Mouse (Mus musculus): Measurements from ENCODE around the gene Gtf2a2. TPM values are rescaled to one million over a fixed set of nuclear protein-coding genes. Genes with fewer than 3 reads are reported as not detected.

Gene Gtf2a2
- polyA plus RNA-seq, 1 experiment from 2014 or later = 155 TPM

DNA sequence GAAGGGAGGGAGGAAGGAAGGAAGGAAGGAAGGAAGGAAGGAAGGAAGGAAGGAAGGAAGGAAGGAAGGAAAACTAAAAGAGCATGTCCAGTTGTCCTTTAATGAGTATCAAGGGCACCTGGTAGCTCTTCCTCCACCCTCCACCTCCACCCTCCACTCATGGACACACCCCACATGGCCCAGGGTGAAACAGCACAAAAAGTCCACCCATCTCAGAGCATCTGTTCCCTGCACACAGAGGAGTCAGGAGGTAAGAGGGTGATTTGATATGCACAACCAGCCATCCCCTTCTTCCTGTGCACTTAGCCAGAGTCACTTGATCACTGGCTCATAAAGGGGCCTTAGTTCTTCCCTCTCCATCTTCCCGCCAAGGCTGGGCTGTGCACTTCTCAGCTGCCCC lies 30.6 kb downstream of the Gtf2a2 start:
- ATAC-seq (replicated peaks; ENCODE audit: insufficient number of reproducible peaks, insufficient read depth, low FRiP score, low read depth) = no peak
- Histone ChIP-seq H3K27me3 (no peaks in the 10 kb centered on the region), H3K4me2 (no peak overlapping the region), H3K27ac (no peak overlapping the region), H3K4me1 (replicated peaks) (no peaks in the 10 kb centered on the region), H3K9me3 (replicated peaks) (no peaks in the 10 kb centered on the region), H3K36me3 (no peaks in the 10 kb centered on the region), H3K9ac (no peak overlapping the region), H3K4me3 (no peak overlapping the region)
- 61% methylated on average over 1 of the region's 1 CpGs for WGBS

DNA sequence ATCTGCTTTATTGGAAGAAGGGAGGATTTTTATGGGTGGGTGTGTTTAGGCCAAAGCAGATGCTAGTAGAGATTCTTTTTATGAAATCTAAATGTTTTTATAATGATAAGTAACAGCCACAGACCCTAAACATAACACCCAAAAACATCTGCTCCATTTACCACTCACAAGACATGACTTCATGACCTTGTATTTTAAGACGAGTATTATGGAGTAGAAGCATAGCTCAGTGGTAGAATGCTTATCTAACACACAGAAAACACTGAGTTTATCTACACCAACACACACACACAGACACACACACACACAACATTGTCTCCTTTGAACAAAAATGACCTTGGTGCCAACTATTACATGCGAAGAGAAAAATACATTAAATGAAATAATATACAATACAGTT lies 32.5 kb downstream of the Gtf2a2 start:
- H3K36me3 ChIP-seq = no peaks in the 10 kb centered on the region
- H3K4me3 ChIP-seq = no peak overlapping the region
- no peak for ATAC-seq (replicated peaks; ENCODE audit: insufficient number of reproducible peaks, insufficient read depth, low FRiP score, low read depth)
- no peak overlapping the region for H3K9ac ChIP-seq
- no peak overlapping the region for H3K27ac ChIP-seq
- 47% methylated on average over 2 of the region's 2 CpGs for WGBS
- H3K9me3 ChIP-seq (replicated peaks) = no peaks in the 10 kb centered on the region
- no peak overlapping the region for H3K4me2 ChIP-seq
- H3K27me3 ChIP-seq = no peaks in the 10 kb centered on the region
- peaks cover 5% of the 10 kb centered on the region; the same call in 1 of the 2 replicates for H3K4me1 ChIP-seq (replicated peaks)

DNA sequence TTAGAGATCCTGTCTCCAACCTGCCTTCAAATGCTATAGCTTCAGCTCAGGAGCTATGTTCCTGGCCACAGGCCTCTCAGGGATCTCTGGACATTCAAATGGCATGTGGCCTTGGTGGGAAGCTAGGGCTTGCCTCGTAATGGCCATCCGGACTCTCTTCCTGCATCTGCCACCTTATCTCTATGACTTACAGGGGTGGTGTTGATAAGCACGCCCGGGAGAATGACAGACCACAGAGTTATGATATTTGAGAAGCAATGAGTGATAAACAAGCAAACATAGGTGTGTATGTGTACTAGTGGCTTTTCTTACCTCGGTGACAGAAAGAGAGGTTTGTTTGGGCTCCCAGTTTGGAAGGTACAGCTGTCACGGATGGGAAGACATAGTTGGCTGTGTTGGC lies 33.9 kb downstream of the Gtf2a2 start:
- Histone ChIP-seq H3K27ac (no peak overlapping the region), H3K27me3 (no peaks in the 10 kb centered on the region), H3K4me3 (no peak overlapping the region), H3K9me3 (replicated peaks) (no peaks in the 10 kb centered on the region), H3K4me1 (replicated peaks) (peaks cover 5% of the 10 kb centered on the region; the same call in 1 of the 2 replicates), H3K36me3 (no peaks in the 10 kb centered on the region), H3K4me2 (no peak overlapping the region), H3K9ac (no peak overlapping the region)
- 46% methylated on average over 6 of the region's 6 CpGs for WGBS
- ATAC-seq (replicated peaks; ENCODE audit: insufficient number of reproducible peaks, insufficient read depth, low FRiP score, low read depth) = no peak

DNA sequence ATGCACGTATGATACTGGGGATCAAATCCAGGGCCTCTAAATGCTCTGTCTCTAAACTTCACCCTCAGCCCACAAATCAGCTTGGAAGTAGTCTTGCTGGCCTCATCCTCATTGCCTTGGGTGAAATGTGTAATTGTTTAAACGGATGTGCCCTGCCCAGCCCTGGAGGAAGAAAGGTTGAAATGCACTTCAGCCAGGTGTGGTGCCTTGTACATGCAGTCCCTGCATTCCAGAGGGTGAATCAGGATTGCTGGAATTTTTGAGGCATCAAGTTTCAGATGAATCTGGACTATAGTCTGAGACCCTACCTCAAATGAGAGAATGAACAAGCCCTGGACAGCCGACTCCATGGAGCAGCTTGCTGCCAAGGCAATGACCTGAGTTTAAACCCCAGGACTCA lies 35.5 kb downstream of the Gtf2a2 start:
- Histone ChIP-seq H3K27ac (no peak overlapping the region), H3K36me3 (no peaks in the 10 kb centered on the region), H3K4me3 (no peak overlapping the region), H3K4me1 (replicated peaks) (peaks cover 5% of the 10 kb centered on the region; the same call in 1 of the 2 replicates), H3K9ac (no peak overlapping the region), H3K27me3 (no peaks in the 10 kb centered on the region), H3K9me3 (replicated peaks) (no peaks in the 10 kb centered on the region), H3K4me2 (no peak overlapping the region)
- 60% methylated on average over 3 of the region's 3 CpGs for WGBS
- ATAC-seq (replicated peaks; ENCODE audit: insufficient number of reproducible peaks, insufficient read depth, low FRiP score, low read depth) = no peak

DNA sequence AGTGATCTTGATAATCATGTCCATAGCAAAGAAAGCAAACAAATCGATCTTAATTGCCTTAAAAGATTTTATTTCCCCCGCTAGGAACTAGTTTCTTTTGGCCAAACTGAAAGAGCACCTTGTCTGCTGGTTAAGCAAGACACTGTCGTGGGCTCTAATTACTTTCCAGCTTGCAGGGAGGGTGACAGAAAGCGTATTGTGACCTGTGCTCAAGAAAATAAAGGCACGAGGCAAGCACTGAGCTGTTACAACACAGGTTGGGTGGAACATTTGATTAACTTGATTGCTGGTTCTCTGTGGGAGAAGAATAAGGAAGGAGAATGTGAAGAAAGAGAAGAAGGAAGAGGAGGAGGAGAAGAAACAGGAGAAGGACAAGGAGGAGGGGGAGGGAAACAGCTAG lies 35.9 kb downstream of the Gtf2a2 start:
- Histone ChIP-seq H3K4me1 (replicated peaks) (peaks cover 5% of the 10 kb centered on the region; the same call in 1 of the 2 replicates), H3K27me3 (no peaks in the 10 kb centered on the region), H3K9me3 (replicated peaks) (no peaks in the 10 kb centered on the region), H3K36me3 (no peaks in the 10 kb centered on the region), H3K9ac (no peak overlapping the region), H3K4me3 (no peak overlapping the region), H3K4me2 (no peak overlapping the region), H3K27ac (no peak overlapping the region)
- WGBS = 58% methylated on average over 5 of the region's 5 CpGs
- no peak for ATAC-seq (replicated peaks; ENCODE audit: insufficient number of reproducible peaks, insufficient read depth, low FRiP score, low read depth)

DNA sequence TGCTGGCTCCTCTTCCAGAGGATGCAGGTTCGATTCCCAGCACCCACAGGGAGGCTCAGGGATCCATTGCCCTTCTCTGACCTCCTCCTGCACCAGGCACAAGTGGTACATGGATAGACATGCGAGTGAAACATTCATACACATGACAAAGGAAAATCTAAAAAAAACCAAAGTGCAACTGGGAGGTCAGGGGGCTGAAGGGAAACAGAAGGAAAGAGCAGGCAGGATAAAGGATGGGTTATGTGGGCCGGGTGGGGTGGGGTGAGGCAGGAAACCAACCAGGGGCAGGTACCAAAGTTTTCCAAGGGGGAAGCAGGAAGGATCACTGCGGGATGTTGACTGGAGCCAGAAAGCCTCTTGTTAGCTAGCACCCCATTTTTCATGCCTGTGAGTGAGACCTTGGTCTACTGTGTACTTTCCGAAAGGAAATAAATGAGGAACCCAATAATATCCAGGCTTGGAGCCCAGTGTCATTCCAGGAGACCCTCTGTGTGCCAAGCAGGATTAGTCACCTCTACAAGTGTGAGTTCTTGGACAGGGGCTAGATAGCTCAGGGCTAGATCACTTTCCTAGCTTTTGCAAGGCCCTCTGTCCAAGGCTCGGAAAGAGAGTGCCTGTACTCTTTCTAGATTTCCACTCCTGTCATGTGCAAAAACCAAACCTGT lies 36.5 kb downstream of the Gtf2a2 start:
- H3K4me3 ChIP-seq = no peak overlapping the region
- no peak overlapping the region for H3K9ac ChIP-seq
- 58% methylated on average over 6 of the region's 6 CpGs for WGBS
- H3K36me3 ChIP-seq = no peaks in the 10 kb centered on the region
- H3K4me1 ChIP-seq (replicated peaks) = peaks cover 5% of the 10 kb centered on the region; the same call in 1 of the 2 replicates
- no peak for ATAC-seq (replicated peaks; ENCODE audit: insufficient number of reproducible peaks, insufficient read depth, low FRiP score, low read depth)
- H3K27ac ChIP-seq = peak overlapping the region; percentile 51
- no peaks in the 10 kb centered on the region for H3K9me3 ChIP-seq (replicated peaks)
- no peak overlapping the region for H3K4me2 ChIP-seq
- H3K27me3 ChIP-seq = no peaks in the 10 kb centered on the region

DNA sequence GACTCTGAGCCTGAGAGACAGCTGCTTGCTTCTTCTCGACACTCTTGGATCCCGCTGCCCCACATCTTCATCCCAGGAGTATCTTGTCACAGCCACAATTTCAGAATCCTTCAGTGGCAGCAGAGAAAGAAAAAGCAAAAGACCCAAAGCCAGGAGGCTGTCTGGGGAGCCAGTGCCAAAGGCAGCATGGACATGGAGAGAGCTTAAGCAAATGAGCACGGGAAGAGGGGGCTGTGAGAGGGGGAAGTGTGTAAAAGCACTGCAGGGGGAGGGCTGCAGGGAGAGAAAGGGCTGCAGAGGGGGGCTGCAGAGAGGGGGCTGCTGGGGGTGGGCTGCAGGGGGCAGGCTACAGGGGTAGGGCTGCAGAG lies 37.0 kb downstream of the Gtf2a2 start:
- no peaks in the 10 kb centered on the region for H3K9me3 ChIP-seq (replicated peaks)
- no peaks in the 10 kb centered on the region for H3K27me3 ChIP-seq
- peaks cover 5% of the 10 kb centered on the region; the same call in 1 of the 2 replicates for H3K4me1 ChIP-seq (replicated peaks)
- peak overlapping the region; percentile 51 for H3K27ac ChIP-seq
- no peak overlapping the region for H3K9ac ChIP-seq
- H3K4me2 ChIP-seq = no peak overlapping the region; the same call in 1 of the 2 replicates
- H3K36me3 ChIP-seq = no peaks in the 10 kb centered on the region
- no peak for ATAC-seq (replicated peaks; ENCODE audit: insufficient number of reproducible peaks, insufficient read depth, low FRiP score, low read depth)
- 31% methylated on average over 3 of the region's 3 CpGs for WGBS
- H3K4me3 ChIP-seq = no peak overlapping the region

DNA sequence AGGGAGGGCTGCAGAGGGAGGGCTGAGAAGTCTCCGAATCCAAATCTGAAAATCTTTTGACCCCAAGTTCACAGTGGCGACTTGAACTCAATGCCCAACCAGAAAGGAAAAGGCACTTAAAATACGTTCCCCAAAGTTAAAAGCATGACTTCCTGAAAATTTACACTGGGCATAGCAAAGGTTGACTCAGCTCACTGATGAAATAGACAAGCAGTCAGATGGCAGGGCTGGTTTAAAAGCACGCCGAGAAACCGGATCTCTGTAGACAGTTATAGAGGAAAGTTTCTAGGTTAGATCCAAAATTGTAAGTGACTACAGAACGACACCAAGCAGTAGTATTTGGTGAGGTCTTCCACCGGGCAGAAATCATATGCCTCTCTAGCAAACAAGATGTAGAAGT lies 37.5 kb downstream of the Gtf2a2 start:
- H3K36me3 ChIP-seq = no peaks in the 10 kb centered on the region
- no peaks in the 10 kb centered on the region for H3K27me3 ChIP-seq
- ATAC-seq (replicated peaks; ENCODE audit: insufficient number of reproducible peaks, insufficient read depth, low FRiP score, low read depth) = no peak
- H3K9me3 ChIP-seq (replicated peaks) = no peaks in the 10 kb centered on the region
- H3K4me2 ChIP-seq = no peak overlapping the region; the same call in 1 of the 2 replicates
- no peak overlapping the region for H3K27ac ChIP-seq
- no peak overlapping the region for H3K4me3 ChIP-seq
- no peak overlapping the region for H3K9ac ChIP-seq
- 42% methylated on average over 8 of the region's 8 CpGs for WGBS
- H3K4me1 ChIP-seq (replicated peaks) = peaks cover 5% of the 10 kb centered on the region; the same call in 1 of the 2 replicates

DNA sequence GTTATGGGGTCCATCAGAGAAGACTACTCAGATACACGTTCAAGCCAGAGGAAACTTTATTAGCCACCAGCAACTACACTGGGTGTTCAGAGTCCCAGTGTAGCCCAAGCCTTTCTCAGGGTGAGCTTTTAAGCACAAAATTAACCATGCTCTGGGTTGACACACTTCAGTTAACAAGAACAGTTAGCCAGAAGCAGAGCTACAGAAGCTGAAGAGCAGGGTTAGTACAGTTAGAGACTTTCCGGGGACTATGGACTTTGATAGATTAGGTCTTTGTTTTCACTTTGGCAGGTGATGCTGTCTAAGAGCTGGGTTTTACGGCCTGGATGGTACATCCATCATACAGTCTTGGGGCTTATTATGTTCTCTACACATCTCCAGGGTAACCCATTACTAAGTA lies 40.4 kb downstream of the Gtf2a2 start:
- Histone ChIP-seq H3K27ac (no peak overlapping the region), H3K9ac (no peak overlapping the region), H3K9me3 (replicated peaks) (no peaks in the 10 kb centered on the region), H3K4me1 (replicated peaks) (peaks cover 5% of the 10 kb centered on the region; the same call in 1 of the 2 replicates), H3K4me2 (no peak overlapping the region), H3K27me3 (no peaks in the 10 kb centered on the region), H3K4me3 (no peak overlapping the region), H3K36me3 (no peaks in the 10 kb centered on the region)
- ATAC-seq (replicated peaks; ENCODE audit: insufficient number of reproducible peaks, insufficient read depth, low FRiP score, low read depth) = no peak
- 69% methylated on average over 3 of the region's 3 CpGs for WGBS

DNA sequence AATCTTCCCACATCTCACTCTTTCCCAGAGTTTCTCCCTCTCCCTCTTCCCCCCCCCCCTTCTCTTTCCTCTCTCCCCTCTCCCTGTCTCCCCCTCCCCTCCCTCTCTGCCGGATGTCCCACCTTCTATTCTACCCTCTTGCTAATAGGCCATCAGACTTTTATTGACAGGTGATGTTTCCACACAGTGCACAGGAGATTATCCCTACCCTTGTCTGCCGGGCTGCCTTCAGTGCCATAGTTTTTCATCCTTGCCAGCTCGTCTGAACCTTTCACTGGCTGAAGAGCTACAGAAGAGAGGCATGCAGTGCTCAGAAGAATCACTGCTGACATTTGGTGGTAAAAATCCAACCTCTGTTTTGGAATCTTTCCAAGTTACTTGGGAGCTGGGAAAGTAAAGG lies 41.1 kb downstream of the Gtf2a2 start:
- H3K9me3 ChIP-seq (replicated peaks) = no peaks in the 10 kb centered on the region
- peaks cover 5% of the 10 kb centered on the region; the same call in 1 of the 2 replicates for H3K4me1 ChIP-seq (replicated peaks)
- no peak overlapping the region for H3K4me2 ChIP-seq
- H3K9ac ChIP-seq = no peak overlapping the region
- no peaks in the 10 kb centered on the region for H3K27me3 ChIP-seq
- no peaks in the 10 kb centered on the region for H3K36me3 ChIP-seq
- ATAC-seq (replicated peaks; ENCODE audit: insufficient number of reproducible peaks, insufficient read depth, low FRiP score, low read depth) = no peak
- 33% methylated on average over 3 of the region's 3 CpGs for whole genome bisulfite sequencing
- H3K4me3 ChIP-seq = no peak overlapping the region
- no peak overlapping the region for H3K27ac ChIP-seq

DNA sequence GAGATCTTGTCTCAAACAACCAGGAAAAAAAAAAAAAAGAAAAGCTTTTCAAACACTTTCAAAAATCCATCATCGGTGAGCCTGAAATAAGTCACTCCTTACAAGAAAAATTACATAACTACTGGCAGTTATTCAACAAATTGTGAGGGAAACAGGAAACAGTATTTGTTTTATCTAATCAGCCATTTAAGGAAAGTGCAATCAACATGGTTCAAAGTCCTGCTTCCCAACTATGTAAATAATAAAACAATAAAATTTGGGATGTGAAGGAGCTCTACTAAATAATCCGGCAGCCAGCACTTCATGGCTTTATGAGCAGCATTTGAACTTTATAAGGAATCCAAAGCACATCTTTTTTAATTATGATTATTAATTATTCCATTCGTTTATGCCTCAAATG lies 49.7 kb downstream of the Gtf2a2 start:
- no peaks in the 10 kb centered on the region for H3K9me3 ChIP-seq (replicated peaks)
- no peak overlapping the region for H3K9ac ChIP-seq
- no peak overlapping the region for H3K27ac ChIP-seq
- ATAC-seq (replicated peaks; ENCODE audit: insufficient number of reproducible peaks, insufficient read depth, low FRiP score, low read depth) = no peak
- no peak overlapping the region for H3K4me2 ChIP-seq
- no peaks in the 10 kb centered on the region for H3K4me1 ChIP-seq (replicated peaks)
- H3K27me3 ChIP-seq = no peaks in the 10 kb centered on the region
- no peaks in the 10 kb centered on the region for H3K36me3 ChIP-seq
- H3K4me3 ChIP-seq = no peak overlapping the region
- WGBS = 60% methylated on average over 3 of the region's 3 CpGs

DNA sequence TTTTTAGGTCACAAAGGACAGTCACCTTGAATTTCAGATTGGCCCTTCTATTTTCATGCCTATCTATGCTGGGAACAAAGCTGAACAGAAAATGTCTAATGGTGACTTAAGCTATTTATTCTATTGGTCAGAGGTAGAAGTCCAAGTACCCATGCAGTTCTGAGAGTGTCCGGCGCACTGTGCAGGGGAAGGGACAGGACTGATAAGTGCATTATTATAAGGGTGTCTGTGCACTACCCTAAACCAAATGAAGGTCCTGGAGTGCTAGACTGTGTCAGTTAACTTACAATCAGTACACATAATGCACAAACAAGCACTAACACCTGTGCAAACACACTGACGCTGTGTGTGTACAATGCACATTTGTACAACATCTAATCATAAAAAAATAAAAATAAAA lies 55.1 kb downstream of the Gtf2a2 start:
- 81% methylated on average over 3 of the region's 3 CpGs for WGBS
- no peak for ATAC-seq (replicated peaks; ENCODE audit: insufficient number of reproducible peaks, insufficient read depth, low FRiP score, low read depth)
- Histone ChIP-seq H3K36me3 (no peaks in the 10 kb centered on the region), H3K4me1 (replicated peaks) (peaks cover 9% of the 10 kb centered on the region), H3K4me3 (no peak overlapping the region), H3K27me3 (no peaks in the 10 kb centered on the region), H3K27ac (no peak overlapping the region), H3K9ac (no peak overlapping the region), H3K4me2 (no peak overlapping the region), H3K9me3 (replicated peaks) (no peaks in the 10 kb centered on the region)
